Mouse (Mus musculus): ENCODE measurements at regions not wholly inside any gene's neighbourhood (a gene's known extent, or its start where the extent isn't known, plus 50 kb on each side); places are given as distances from the start of the nearest gene placed in this dataset.

GRCm38 (mm10) chr2:9185780-9186483, 695.1 kb upstream of the 4930412O13Rik start:
- DNase-seq, result no peak

- no peak for DNase-seq
Measured at GRCm38 (mm10) chr2:9193195-9193594, 687.9 kb upstream of the 4930412O13Rik start.

GRCm38 (mm10) chr2:9197025-9197424, 684.0 kb upstream of the 4930412O13Rik start:
- no peak for DNase-seq

- no peak for DNase-seq
Measured at GRCm38 (mm10) chr2:9207963-9208362, 673.1 kb upstream of the 4930412O13Rik start.
